Mouse (Mus musculus) midbrain, embryonic 15.5 days (tissue): ENCODE data around the gene Ttc19. TPM values are rescaled to one million over a fixed set of nuclear protein-coding genes. Genes with fewer than 3 reads are reported as not detected.
"Not testable (repeated sequence)": the region's sequence is repeated elsewhere in the genome, so short reads cannot be mapped to it uniquely, and the experiment has no call there.

Experiments used
- ATAC-seq: fragments of 200-750 bp; cut with Nextera tagmentation; replicated peaks from 2 replicates; pipeline ENCODE4 v1.8.0; 2017; ENCODE audit warnings: moderate TSS enrichment
- H3K27ac ChIP-seq: fragments of 300-500 bp; sonication (generic); 2 replicates; pipeline ENCODE4 v1.5.1; 2015; ENCODE audit warnings: mild to moderate bottlenecking, inconsistent platforms
- H3K27me3 ChIP-seq: fragments of 300-500 bp; sonication (generic); replicated peaks from 2 replicates; pipeline ENCODE4 v1.6.1; 2015; ENCODE audit warnings: inconsistent platforms
- H3K36me3 ChIP-seq: fragments of 300-500 bp; sonication (generic); replicated peaks from 2 replicates; pipeline ENCODE4 v1.6.1; 2015; ENCODE audit warnings: inconsistent platforms
- H3K4me1 ChIP-seq: fragments of 300-500 bp; sonication (generic); 2 replicates; pipeline ENCODE4 v1.6.1; 2015; ENCODE audit warnings: inconsistent platforms
- H3K4me2 ChIP-seq: fragments of 300-500 bp; sonication (generic); 2 replicates; pipeline ENCODE4 v1.6.1; 2015; ENCODE audit warnings: inconsistent platforms, mild to moderate bottlenecking, moderate library complexity
- H3K4me3 ChIP-seq: fragments of 300-500 bp; sonication (generic); 2 replicates; pipeline ENCODE4 v1.5.1; 2015; ENCODE audit warnings: mild to moderate bottlenecking, inconsistent platforms
- H3K9ac ChIP-seq: fragments of 300-500 bp; sonication (generic); 2 replicates; pipeline ENCODE4 v1.6.1; 2015; ENCODE audit warnings: mild to moderate bottlenecking, inconsistent platforms
- H3K9me3 ChIP-seq: fragments of 300-500 bp; sonication (generic); 2 replicates; pipeline ENCODE4 v1.6.1; 2016; ENCODE audit warnings: inconsistent platforms
- WGBS: fragments of 180-500 bp; shearing (Covaris S2); methylation state at CpG from one replicate; pipeline ENCODE4 v1.1.7; 2015; ENCODE audit warnings: mixed read lengths; 5-methylcytosine and 5-hydroxymethylcytosine counted together
- polyA plus RNA-seq: library from polyadenylated mRNA; unstranded; fragments of >200 nt; fragmentation: Nextera tagmentation; extraction: Ambion mirVana; gene quantifications from 2 replicates; pipeline ENCODE4 v1.2.1, GENCODE M21; 2015

Ttc19 gene
- polyA plus RNA-seq, 1 experiment from 2014 or later: 48.4 TPM

GRCm38 (mm10) chr11:62264018-62264417, 17.3 kb upstream of the Ttc19 start:
- Histone ChIP-seq H3K4me1 (peaks cover 10% of the 10 kb centered on the region), H3K36me3 (no peaks in the 10 kb centered on the region), H3K27me3 (no peaks in the 10 kb centered on the region), H3K27ac (no peak overlapping the region), H3K4me2 (no peak overlapping the region), H3K4me3 (no peak overlapping the region), H3K9me3 (no peaks in the 10 kb centered on the region), H3K9ac (no peak overlapping the region)
- ATAC-seq: no peak
- 72% methylated on average over 7 of the region's 7 CpGs for WGBS

GRCm38 (mm10) chr11:62265642-62266041, 15.6 kb upstream of the Ttc19 start:
- Histone ChIP-seq H3K27ac (no peak overlapping the region), H3K4me2 (no peak overlapping the region), H3K9me3 (no peaks in the 10 kb centered on the region), H3K27me3 (no peaks in the 10 kb centered on the region), H3K36me3 (no peaks in the 10 kb centered on the region), H3K4me3 (no peak overlapping the region), H3K4me1 (peaks cover 14% of the 10 kb centered on the region), H3K9ac (no peak overlapping the region)
- 44% methylated on average over 7 of the region's 7 CpGs for WGBS
- no peak for ATAC-seq

GRCm38 (mm10) chr11:62266466-62267214, 14.6 kb upstream of the Ttc19 start:
- peaks cover 15% of the 10 kb centered on the region for H3K4me1 ChIP-seq
- no peaks in the 10 kb centered on the region for H3K27me3 ChIP-seq
- H3K4me3 ChIP-seq: no peak overlapping the region
- no peaks in the 10 kb centered on the region for H3K36me3 ChIP-seq
- WGBS: 39% methylated on average over 17 of the region's 17 CpGs
- H3K9me3 ChIP-seq: no peaks in the 10 kb centered on the region
- no peak for ATAC-seq
- no peak overlapping the region for H3K27ac ChIP-seq
- H3K9ac ChIP-seq: no peak overlapping the region
- no peak overlapping the region for H3K4me2 ChIP-seq

GRCm38 (mm10) chr11:62268381-62268780, 12.9 kb upstream of the Ttc19 start:
- Histone ChIP-seq H3K27ac (no peak overlapping the region), H3K27me3 (no peaks in the 10 kb centered on the region), H3K9ac (no peak overlapping the region), H3K4me2 (no peak overlapping the region), H3K36me3 (no peaks in the 10 kb centered on the region), H3K9me3 (no peaks in the 10 kb centered on the region), H3K4me3 (no peak overlapping the region), H3K4me1 (peaks cover 15% of the 10 kb centered on the region)
- 76% methylated on average over 8 of the region's 8 CpGs for WGBS
- no peak for ATAC-seq

- Histone ChIP-seq H3K4me1 (peaks cover 15% of the 10 kb centered on the region), H3K4me3 (no peak overlapping the region), H3K36me3 (no peaks in the 10 kb centered on the region), H3K9me3 (no peaks in the 10 kb centered on the region), H3K27ac (no peak overlapping the region), H3K27me3 (no peaks in the 10 kb centered on the region), H3K4me2 (no peak overlapping the region), H3K9ac (no peak overlapping the region)
- WGBS: 80% methylated on average over 12 of the region's 12 CpGs
- no peak for ATAC-seq
Measured at GRCm38 (mm10) chr11:62269097-62269496, 12.2 kb upstream of the Ttc19 start.

- 61% methylated on average over 5 of the region's 5 CpGs for WGBS
- peaks cover 15% of the 10 kb centered on the region for H3K4me1 ChIP-seq
- no peak overlapping the region for H3K4me2 ChIP-seq
- no peak overlapping the region for H3K4me3 ChIP-seq
- ATAC-seq: no peak
- no peaks in the 10 kb centered on the region for H3K27me3 ChIP-seq
- no peaks in the 10 kb centered on the region for H3K9me3 ChIP-seq
- no peak overlapping the region for H3K27ac ChIP-seq
- no peaks in the 10 kb centered on the region for H3K36me3 ChIP-seq
- no peak overlapping the region for H3K9ac ChIP-seq
Measured at GRCm38 (mm10) chr11:62270851-62271250, 10.4 kb upstream of the Ttc19 start.

- no peaks in the 10 kb centered on the region for H3K36me3 ChIP-seq
- no peaks in the 10 kb centered on the region for H3K27me3 ChIP-seq
- no peak overlapping the region for H3K4me3 ChIP-seq
- H3K27ac ChIP-seq: no peak overlapping the region
- no peak for ATAC-seq
- WGBS: 65% methylated on average over 8 of the region's 8 CpGs
- no peak overlapping the region for H3K4me2 ChIP-seq
- H3K4me1 ChIP-seq: peaks cover 3% of the 10 kb centered on the region
- H3K9ac ChIP-seq: no peak overlapping the region
- no peaks in the 10 kb centered on the region for H3K9me3 ChIP-seq
Measured at GRCm38 (mm10) chr11:62277086-62277485, 4.2 kb upstream of the Ttc19 start.

GRCm38 (mm10) chr11:62278027-62278426, 3.2 kb upstream of the Ttc19 start:
- 22% methylated on average over 5 of the region's 5 CpGs for WGBS
- no peak overlapping the region for H3K4me2 ChIP-seq

GRCm38 (mm10) chr11:62281601-62281997, 326 bp downstream of the Ttc19 start:
- Histone ChIP-seq H3K4me3 (peak overlapping the region; percentile 93), H3K27ac (peak overlapping the region; percentile 94), H3K9ac (peak overlapping the region; percentile 94), H3K9me3 (no peaks in the 10 kb centered on the region), H3K4me2 (peak overlapping the region; percentile 76), H3K27me3 (no peaks in the 10 kb centered on the region), H3K36me3 (peaks cover 15% of the 10 kb centered on the region; the same call in 1 of the 2 replicates), H3K4me1 (peaks cover 12% of the 10 kb centered on the region)
- ATAC-seq: peak; percentile 78
- under 1% methylated on average over 55 of the region's 57 CpGs for WGBS

More at GRCm38 (mm10) chr11:62278027-62278426, 3.2 kb upstream of the Ttc19 start:
- ATAC-seq: no peak
- no peaks in the 10 kb centered on the region for H3K9me3 ChIP-seq
- H3K4me1 ChIP-seq: peaks cover 12% of the 10 kb centered on the region
- no peak overlapping the region for H3K4me3 ChIP-seq
- H3K27ac ChIP-seq: no peak overlapping the region
- no peak overlapping the region for H3K9ac ChIP-seq
- no peaks in the 10 kb centered on the region for H3K27me3 ChIP-seq
- no peaks in the 10 kb centered on the region for H3K36me3 ChIP-seq

- H3K4me2 ChIP-seq, H3K27ac ChIP-seq, H3K9me3 ChIP-seq, H3K4me3 ChIP-seq, ATAC-seq, H3K27me3 ChIP-seq, H3K9ac ChIP-seq: not testable (repeated sequence)
- peaks cover 15% of the 10 kb centered on the region; the same call in 1 of the 2 replicates for H3K36me3 ChIP-seq
- 88% methylated on average over 3 of the region's 3 CpGs for WGBS
- H3K4me1 ChIP-seq: peaks cover 12% of the 10 kb centered on the region
Measured at GRCm38 (mm10) chr11:62284020-62284419, 2.7 kb downstream of the Ttc19 start.

GRCm38 (mm10) chr11:62285020-62285419, 3.7 kb downstream of the Ttc19 start:
- Histone ChIP-seq H3K36me3 (peaks cover 19% of the 10 kb centered on the region; the same call in 1 of the 2 replicates), H3K4me2 (no peak overlapping the region), H3K9me3 (no peaks in the 10 kb centered on the region), H3K4me3 (no peak overlapping the region), H3K4me1 (peaks cover 12% of the 10 kb centered on the region), H3K27ac (no peak overlapping the region), H3K9ac (no peak overlapping the region), H3K27me3 (no peaks in the 10 kb centered on the region)
- no peak for ATAC-seq
- WGBS: 92% methylated on average over 8 of the region's 8 CpGs

GRCm38 (mm10) chr11:62287700-62288099, 6.4 kb downstream of the Ttc19 start:
- WGBS: 87% methylated on average over 1 of the region's 1 CpGs
- peaks cover 22% of the 10 kb centered on the region; the same call in 1 of the 2 replicates for H3K36me3 ChIP-seq
- ATAC-seq: no peak

GRCm38 (mm10) chr11:62294121-62294520, 12.8 kb downstream of the Ttc19 start:
- H3K4me3 ChIP-seq: no peak overlapping the region
- H3K27me3 ChIP-seq: no peaks in the 10 kb centered on the region
- no peak overlapping the region for H3K9ac ChIP-seq
- no peak overlapping the region for H3K27ac ChIP-seq
- ATAC-seq: no peak
- H3K36me3 ChIP-seq: 0 out of 2 replicates have a peak, but pooled peaks cover 14% of the 10 kb centered on the region
- no peak overlapping the region for H3K4me2 ChIP-seq
- H3K4me1 ChIP-seq: no peaks in the 10 kb centered on the region
- 94% methylated on average over 2 of the region's 2 CpGs for WGBS
- no peaks in the 10 kb centered on the region for H3K9me3 ChIP-seq

More at GRCm38 (mm10) chr11:62287700-62288099, 6.4 kb downstream of the Ttc19 start:
- no peak overlapping the region for H3K9ac ChIP-seq
- H3K27ac ChIP-seq: no peak overlapping the region
- H3K4me1 ChIP-seq: peaks cover 3% of the 10 kb centered on the region; the same call in 1 of the 2 replicates
- no peak overlapping the region for H3K4me2 ChIP-seq
- H3K27me3 ChIP-seq: no peaks in the 10 kb centered on the region
- H3K4me3 ChIP-seq: no peak overlapping the region
- no peaks in the 10 kb centered on the region for H3K9me3 ChIP-seq
